Mouse (Mus musculus) right cerebral cortex, postnatal 14 days (tissue): ENCODE data around the gene Wsb2.
"Not testable (repeated sequence)": the region's sequence is repeated elsewhere in the genome, so short reads cannot be mapped to it uniquely, and the experiment has no call there.

Experiments used
- DNase-seq: peaks from one replicate; pipeline ENCODE4 v3.0.0; 2022

Wsb2 gene

DNA sequence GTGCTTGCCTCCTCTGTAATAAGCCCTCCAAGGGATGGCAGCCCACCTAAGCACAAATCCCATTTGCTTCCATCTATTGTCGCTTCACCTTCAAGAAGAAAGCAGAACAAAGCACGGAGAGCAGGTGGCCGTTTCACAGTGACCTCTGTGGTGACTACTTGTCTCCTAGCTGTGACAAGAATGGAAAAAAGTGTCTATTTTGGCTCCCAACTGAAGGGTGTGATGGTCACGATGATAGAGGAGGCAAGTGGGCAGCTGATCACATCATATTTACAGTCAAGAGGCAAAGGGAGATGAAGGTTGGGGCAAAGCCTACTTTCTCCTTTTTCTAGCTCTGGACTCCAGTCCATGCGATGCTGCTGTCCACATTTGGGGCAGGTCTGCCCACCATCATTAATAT lies 38.7 kb downstream of the Wsb2 start:
- no peak for DNase-seq

DNA sequence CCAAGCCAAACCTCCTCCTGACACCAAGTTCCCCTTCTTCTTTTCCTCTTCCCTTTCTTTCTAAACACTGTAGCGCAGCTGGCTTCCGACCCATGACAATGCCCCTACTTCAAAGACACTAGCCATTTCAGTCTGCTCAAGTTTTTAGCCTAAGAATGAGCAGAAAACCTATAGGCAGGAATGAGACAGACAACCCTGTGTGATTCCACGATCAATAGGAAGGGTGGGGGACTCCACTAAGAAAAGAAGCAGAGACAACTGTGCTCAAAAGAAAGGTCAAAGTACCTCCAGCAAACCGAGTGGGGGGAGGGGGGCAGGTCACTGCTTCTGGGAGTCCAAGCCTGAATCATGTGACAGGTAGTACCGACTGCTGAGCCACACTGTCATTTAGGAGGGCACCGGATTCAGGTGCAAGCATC lies 39.5 kb downstream of the Wsb2 start:
- no peak for DNase-seq

DNA sequence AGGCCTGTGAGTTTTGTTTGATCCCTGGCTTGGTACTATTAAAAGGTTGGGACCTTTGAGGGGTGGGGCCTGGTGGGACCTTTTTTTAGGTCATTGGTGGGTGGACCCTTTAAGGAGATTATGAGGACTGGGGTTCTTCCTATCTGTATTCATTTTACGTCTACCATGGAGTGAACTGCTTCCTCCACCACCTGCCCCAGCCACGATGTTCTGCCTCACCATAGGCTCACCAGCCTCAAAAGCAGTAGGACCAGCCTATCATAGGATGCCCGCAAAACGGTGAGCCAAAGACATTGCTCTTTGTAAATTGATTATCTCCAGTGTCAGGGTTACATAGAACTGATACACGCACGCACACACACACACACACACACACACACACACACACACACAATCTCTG lies 40.3 kb downstream of the Wsb2 start:
- no peak for DNase-seq

DNA sequence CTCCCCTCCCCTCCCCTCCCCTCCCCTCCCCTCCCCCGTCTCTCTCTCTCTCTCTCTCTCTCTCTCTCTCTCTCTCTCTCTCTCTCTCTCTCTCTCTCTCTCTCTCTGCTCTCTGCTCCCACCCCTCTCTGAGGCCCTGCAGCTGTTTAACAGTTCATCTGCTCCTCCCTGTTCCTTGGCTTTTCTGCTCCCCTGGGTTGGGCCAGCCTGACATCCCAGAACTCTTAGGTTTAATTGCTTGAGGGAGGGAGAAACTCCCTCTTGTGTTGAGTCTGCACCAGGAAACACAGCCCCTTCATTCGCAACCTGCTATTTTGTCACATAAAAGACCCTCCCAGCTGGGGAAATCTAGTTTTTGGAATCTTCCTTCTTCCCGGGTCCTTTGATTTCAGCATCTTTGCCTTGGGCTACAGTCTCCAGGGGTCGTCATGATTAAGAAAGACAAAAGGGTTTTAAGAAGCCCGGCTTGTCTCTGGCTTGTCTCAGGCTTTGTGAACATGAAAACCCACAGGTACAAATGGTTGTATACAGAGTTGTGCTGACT lies 41.0 kb downstream of the Wsb2 start:
- DNase-seq, result no peak

- DNase-seq, result no peak
These were observed 42.2 kb downstream of the Wsb2 start for GRCm38 (mm10) chr5:117399281-117399680.

DNA sequence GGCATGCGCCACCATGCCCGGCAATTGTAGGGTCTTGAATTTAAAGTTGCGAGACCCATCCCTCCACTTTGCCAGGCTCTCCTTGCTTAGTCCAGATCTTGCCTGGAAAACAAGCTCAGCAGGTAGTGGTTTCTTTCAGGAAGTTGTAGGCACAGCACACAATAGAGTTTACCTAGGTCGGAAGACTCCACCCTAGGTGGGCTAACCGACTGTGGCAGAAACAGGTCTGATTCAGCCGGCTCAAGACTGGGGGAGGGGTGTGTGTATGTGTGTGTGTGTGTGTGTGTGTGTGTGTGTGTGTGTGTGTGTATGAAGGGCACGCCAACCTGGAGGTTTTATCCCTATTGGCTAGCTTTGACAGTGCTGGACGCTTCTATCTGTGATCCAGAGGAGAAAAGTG lies 46.5 kb downstream of the Wsb2 start:
- DNase-seq, result no peak

- DNase-seq, result not testable (repeated sequence)
These were observed 47.6 kb downstream of the Wsb2 start for GRCm38 (mm10) chr5:117404671-117405070.

GRCm38 (mm10) chr5:117408216-117408615 lies 51.1 kb downstream of the Wsb2 start:
- DNase-seq, result no peak

GRCm38 (mm10) chr5:117409369-117409768 lies 52.3 kb downstream of the Wsb2 start:
- no peak for DNase-seq

- peak; percentile 73 for DNase-seq
These were observed 56.7 kb downstream of the Wsb2 start, which contains the start of gene Ksr2 for GRCm38 (mm10) chr5:117413507-117414501. Gene Ksr2, plus strand, starts transcription at chr5:117414000.

- no peak for DNase-seq
These were observed 57.5 kb downstream of the Wsb2 start for GRCm38 (mm10) chr5:117414611-117415010.

GRCm38 (mm10) chr5:117415011-117415912 lies 58.2 kb downstream of the Wsb2 start:
- DNase-seq, result peak; percentile 20

DNA sequence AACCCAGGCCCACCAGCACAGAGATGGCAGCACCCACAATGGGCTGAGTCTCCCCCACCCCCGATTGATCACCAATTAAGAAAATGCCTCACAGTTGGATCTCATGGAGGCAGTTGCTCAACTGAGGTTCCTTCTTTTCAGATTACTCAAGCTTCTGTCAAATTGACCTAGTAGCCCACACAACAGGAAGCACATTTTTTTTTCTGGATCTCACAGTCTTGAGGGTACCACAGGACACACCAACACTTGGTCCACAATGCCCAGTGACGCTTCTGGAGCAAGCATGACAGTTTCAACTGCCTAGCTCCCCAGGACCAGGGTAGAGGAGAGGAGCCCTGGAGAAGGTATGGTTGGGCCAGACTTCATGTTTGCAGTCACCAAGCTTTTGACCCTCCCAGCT lies 60.3 kb downstream of the Wsb2 start:
- DNase-seq, result no peak
